Mouse (Mus musculus) gastrocnemius, adult 2 months (tissue): Measurements from ENCODE around the gene Hoxd13. TPM values are rescaled to one million over a fixed set of nuclear protein-coding genes. Genes with fewer than 3 reads are reported as not detected.

ENCODE experiments used
- DNase-seq: peaks from one replicate; pipeline ENCODE4 v3.0.0; 2022
- H3K27ac ChIP-seq: fragments of 200-600 bp; 2 replicates; pipeline ENCODE4 v1.8.1; 2022; ENCODE audit warnings: mild to moderate bottlenecking
- H3K4me3 ChIP-seq: fragments of 200-600 bp; 2 replicates; pipeline ENCODE4 v1.8.1; 2022; ENCODE audit warnings: mild to moderate bottlenecking, moderate library complexity
- CTCF ChIP-seq: fragments of 200-600 bp; IDR thresholded peaks from 2 replicates; pipeline ENCODE4 v1.8.1; 2022; ENCODE audit warnings: antibody characterized with exemption, mild to moderate bottlenecking, moderate library complexity
- intact Hi-C: fragments of 180-260 bp; cut with DNase I; formaldehyde crosslinking; loops from one replicate; pipeline ENCODE4 v1.15.1; 2025
- total RNA-seq, 2 experiments: library from RNA; stranded (reverse); gene quantifications; 2 replicates each; pipeline ENCODE4 v1.2.3; 2021

Gene Hoxd13
- total RNA-seq, 2 experiments from 2014 or later = not detected

GRCm38 (mm10) chr2:74656632-74657021, 11.5 kb upstream of the Hoxd13 start:
- TF ChIP-seq CTCF = no peak
- Histone ChIP-seq H3K4me3 (no peak overlapping the region), H3K27ac (no peak overlapping the region)
- no peak for DNase-seq
- intact Hi-C loops = no loop called here

- intact Hi-C loops = no loop called here
- no peak overlapping the region for H3K27ac ChIP-seq
- TF ChIP-seq CTCF = no peak
- peak; percentile 22 for DNase-seq
- peak overlapping the region; percentile 23 for H3K4me3 ChIP-seq
Measured at GRCm38 (mm10) chr2:74657251-74658023, 10.7 kb upstream of the Hoxd13 start.

DNA sequence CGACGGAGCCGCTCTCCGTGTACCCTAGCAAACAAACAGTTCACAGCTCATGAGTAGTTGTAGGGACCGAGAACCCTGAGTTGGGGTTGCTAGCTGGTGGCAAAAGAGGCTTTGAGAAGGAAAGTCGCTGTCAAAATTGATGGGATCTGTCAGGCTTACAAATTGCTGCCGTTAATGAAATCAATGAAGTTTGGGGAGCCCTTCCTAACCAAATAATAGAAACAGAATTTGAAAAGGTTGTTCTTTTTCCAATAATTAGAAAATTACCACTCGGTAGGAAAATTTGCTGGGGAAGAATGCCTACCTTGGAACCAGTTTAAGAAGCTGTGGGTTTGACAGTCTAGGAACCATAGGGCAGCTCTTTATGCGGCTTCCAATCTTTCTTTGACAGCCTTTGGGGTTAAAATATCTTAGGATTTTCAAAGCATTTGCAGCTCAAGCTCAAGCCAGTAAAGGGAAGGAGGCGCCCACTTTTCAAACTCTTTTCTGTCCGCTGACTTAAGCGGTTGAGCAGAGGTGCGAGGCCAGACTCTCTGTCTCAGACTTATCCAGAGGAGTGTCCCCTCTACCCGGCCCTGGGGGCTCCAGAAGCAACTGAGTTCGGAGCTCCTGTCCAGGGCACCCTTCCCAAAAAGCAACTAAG, 10.0 kb upstream of the Hoxd13 start:
- H3K27ac ChIP-seq = no peak overlapping the region
- TF ChIP-seq CTCF = no peak
- no peak for DNase-seq
- intact Hi-C loops = no loop called here
- H3K4me3 ChIP-seq = peak overlapping the region; percentile 23

GRCm38 (mm10) chr2:74658667-74659371, 9.3 kb upstream of the Hoxd13 start:
- H3K4me3 ChIP-seq = no peak overlapping the region

DNA sequence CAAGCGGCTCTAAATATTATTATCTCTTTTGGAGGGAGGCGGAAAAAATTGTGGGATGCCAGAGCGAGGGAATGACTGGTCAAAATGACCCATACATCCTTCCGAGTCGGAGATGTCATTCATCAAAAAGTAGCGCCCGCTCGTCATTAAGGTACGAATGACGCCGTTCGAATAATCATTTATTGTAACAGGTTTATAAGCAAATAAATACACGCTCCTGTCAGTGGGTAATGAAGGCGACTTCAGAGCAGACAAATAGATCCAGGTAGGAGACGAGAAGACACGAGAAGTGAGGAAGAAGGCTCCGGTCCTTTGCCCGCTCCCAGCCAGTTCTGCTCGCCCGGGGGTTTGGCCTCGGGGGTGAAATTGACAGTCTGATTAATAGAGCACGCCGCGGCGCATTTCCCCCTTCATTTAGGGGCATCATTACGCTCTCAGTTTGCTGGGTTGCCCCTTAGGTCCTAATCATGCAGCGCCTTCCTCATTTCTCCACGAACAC, 8.6 kb upstream of the Hoxd13 start, which contains the start of gene Evx2:
TSS of gene Evx2 (minus strand) at position 51 of the 499 bp plus-strand sequence.
- Histone ChIP-seq H3K27ac (no peak within 1 kb of the TSS), H3K4me3 (no peak within 1 kb of the TSS)
- TF ChIP-seq CTCF = no peak
- intact Hi-C loops = loop anchor here (5.0 kb wide), 1 partner anchor 82 kb away; the partner anchor contains the start of gene Lnpk
- no peak for DNase-seq

More at GRCm38 (mm10) chr2:74658667-74659371, 9.3 kb upstream of the Hoxd13 start:
- peak; percentile 17 for DNase-seq
- intact Hi-C loops = no loop called here
- no peak for TF ChIP-seq CTCF
- H3K27ac ChIP-seq = no peak overlapping the region

DNA sequence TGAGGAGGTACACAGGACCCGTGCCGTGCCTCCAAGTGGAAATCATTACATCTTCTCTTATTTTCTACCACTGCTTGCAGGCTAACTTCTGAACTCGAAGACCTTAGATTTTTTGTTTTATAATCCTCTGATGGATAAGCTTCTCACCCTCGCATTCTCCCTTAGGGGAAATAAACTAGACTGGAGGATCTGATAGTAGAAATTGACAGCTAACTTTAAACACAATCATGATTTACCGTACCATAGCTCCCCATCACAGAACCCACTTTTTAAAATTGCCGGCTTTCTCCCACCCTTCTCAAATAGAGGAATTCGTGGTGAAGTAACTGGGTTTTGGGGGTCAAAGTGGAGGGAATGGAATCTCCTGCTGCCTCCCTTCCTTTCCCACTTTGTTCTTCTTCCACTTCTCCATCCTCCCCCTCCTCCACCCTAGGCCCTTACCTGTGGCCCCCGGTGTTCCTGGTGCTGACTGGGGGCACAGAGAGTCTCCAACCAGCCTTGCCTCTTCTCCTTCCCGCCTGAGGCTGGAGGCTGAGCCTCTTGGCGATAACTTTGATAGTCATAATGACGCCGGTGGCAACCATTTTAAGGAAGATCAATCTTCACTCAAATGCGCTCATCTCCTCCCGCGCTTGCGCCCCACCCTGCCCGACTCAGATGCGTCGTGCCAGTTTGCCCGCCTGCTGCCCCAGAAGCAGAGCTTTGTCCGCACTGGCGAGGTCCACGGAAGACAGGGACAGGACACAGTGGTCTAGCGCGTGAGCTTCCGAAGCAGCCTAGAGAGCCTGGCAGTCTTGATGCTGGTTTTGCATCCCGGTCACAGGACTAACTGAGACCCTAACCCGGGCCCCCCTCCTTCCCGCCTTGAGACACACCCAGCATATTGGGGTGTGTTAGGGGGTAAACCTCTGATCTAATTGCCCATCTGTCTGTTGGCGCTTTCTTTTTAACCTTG, 7.4 kb upstream of the Hoxd13 start:
- H3K4me3 ChIP-seq = no peak overlapping the region
- H3K27ac ChIP-seq = no peak overlapping the region
- no peak for DNase-seq
- TF ChIP-seq CTCF = no peak
- intact Hi-C loops = loop anchor here (5.0 kb wide), 1 partner anchor 83 kb away; the partner anchor contains the start of gene Lnpk

- H3K27ac ChIP-seq = no peak overlapping the region
- DNase-seq = peak; percentile 48
- intact Hi-C loops = loop anchor here (2.0 to 5.0 kb wide), 3 partner anchors 84 to 595 kb away; partner anchors contain the start of gene Lnpk
- TF ChIP-seq CTCF = peak; percentile 61
- H3K4me3 ChIP-seq = no peak overlapping the region
Measured at GRCm38 (mm10) chr2:74661685-74662084, 6.4 kb upstream of the Hoxd13 start.

- Histone ChIP-seq H3K4me3 (no peak overlapping the region), H3K27ac (no peak overlapping the region)
- intact Hi-C loops = loop anchor here (2.0 to 5.0 kb wide), 3 partner anchors 86 to 597 kb away; partner anchors contain the start of gene Lnpk
- peak; percentile 80 for TF ChIP-seq CTCF
- DNase-seq = peak; percentile 58
Measured at GRCm38 (mm10) chr2:74663291-74663925, 4.7 kb upstream of the Hoxd13 start.

DNA sequence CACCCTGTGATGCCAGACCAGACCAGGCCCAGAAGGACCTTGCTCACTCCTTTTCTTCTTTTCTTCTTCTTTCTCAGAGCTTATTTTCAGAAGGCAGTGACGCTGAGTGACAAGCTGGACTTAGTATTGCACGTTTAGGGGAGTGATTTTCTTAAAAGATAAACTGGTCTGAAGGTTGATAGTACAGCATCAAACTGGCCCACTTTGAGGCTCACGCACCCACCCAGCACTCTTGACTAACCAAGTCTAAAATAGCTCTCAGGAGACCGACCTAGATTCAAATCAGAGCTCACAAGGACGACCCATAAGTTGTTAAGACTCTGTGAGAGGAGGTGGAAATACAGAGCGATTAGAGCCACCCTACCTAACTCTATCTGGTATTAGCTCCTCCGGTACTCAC, 1.7 kb upstream of the Hoxd13 start:
- no peak for TF ChIP-seq CTCF
- no peak overlapping the region for H3K4me3 ChIP-seq
- no peak for DNase-seq
- H3K27ac ChIP-seq = no peak overlapping the region
- intact Hi-C loops = no loop called here

DNA sequence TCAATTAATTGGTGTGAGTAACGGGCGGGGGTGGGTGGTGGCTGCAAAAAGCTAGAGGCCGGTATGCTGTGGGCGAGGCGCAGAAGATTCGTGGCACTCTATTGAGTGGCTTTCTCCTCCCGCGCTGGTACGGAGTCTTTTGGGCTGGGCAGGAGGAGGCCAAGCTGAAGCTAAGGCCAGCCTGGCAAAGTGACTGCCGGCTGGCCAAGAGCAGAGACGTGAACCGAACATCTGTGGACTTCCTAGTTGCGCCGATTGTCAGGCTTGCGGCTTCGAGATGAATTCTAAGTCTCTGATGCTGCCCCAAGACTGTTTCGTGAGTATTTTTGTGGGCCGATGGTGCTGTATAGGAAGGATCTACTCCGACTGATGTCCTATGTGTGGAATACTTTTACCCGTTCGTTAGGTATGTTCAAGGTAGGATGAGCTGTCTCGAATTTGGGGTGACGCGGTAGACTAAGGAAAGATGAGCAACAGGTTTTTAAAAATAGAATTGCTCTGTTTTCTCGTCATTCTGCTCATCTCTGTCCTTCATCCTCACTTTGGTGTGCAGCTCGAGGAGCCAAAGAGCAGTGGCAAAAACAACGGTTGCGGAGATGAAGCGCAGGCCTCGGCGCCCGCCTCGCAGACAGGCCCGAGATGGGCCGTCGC, 794 bp upstream of the Hoxd13 start:
- no peak for TF ChIP-seq CTCF
- intact Hi-C loops = no loop called here
- no peak overlapping the region for H3K27ac ChIP-seq
- no peak for DNase-seq
- H3K4me3 ChIP-seq = no peak overlapping the region
